Mouse (Mus musculus): ENCODE measurements around the gene Ift140.

Ift140 gene

GRCm38 (mm10) chr17:25077771-25078372, 62.0 kb downstream of the Ift140 start:
- DNase-seq (ENCODE audit: low spot score): peak; percentile 23

GRCm38 (mm10) chr17:25080210-25080609, 64.3 kb downstream of the Ift140 start:
- DNase-seq (ENCODE audit: low spot score): no peak

GRCm38 (mm10) chr17:25080960-25081381, 65.1 kb downstream of the Ift140 start:
- no peak for DNase-seq (ENCODE audit: low spot score)

- DNase-seq (ENCODE audit: low spot score): peak; percentile 9
These were observed 66.4 kb downstream of the Ift140 start for GRCm38 (mm10) chr17:25082081-25082847.

GRCm38 (mm10) chr17:25082887-25083286, 67.0 kb downstream of the Ift140 start:
- DNase-seq (ENCODE audit: low spot score): no peak

GRCm38 (mm10) chr17:25083444-25083931, 67.6 kb downstream of the Ift140 start, which contains the start of gene Tmem204:
Gene Tmem204, minus strand, starts transcription at chr17:25083591.
- peak; percentile 88 for DNase-seq (ENCODE audit: low spot score)

- no peak for DNase-seq (ENCODE audit: low spot score)
These were observed 69.0 kb downstream of the Ift140 start for GRCm38 (mm10) chr17:25084835-25085385.

- DNase-seq (ENCODE audit: low spot score): no peak
These were observed 70.8 kb downstream of the Ift140 start for GRCm38 (mm10) chr17:25086724-25087123.

GRCm38 (mm10) chr17:25089158-25089557, 73.3 kb downstream of the Ift140 start:
- no peak for DNase-seq (ENCODE audit: low spot score)

- DNase-seq (ENCODE audit: low spot score): no peak
These were observed 74.6 kb downstream of the Ift140 start for GRCm38 (mm10) chr17:25090450-25090849.

- no peak for DNase-seq (ENCODE audit: low spot score)
These were observed 80.3 kb downstream of the Ift140 start for GRCm38 (mm10) chr17:25096221-25096620.

- DNase-seq (ENCODE audit: low spot score): no peak
These were observed 84.2 kb downstream of the Ift140 start for GRCm38 (mm10) chr17:25100052-25100451.

- no peak for DNase-seq (ENCODE audit: low spot score)
These were observed 85.5 kb downstream of the Ift140 start for GRCm38 (mm10) chr17:25101338-25101737.

- no peak for DNase-seq (ENCODE audit: low spot score)
These were observed 91.9 kb downstream of the Ift140 start for GRCm38 (mm10) chr17:25107786-25108185.

GRCm38 (mm10) chr17:25109578-25109977, 93.7 kb downstream of the Ift140 start:
- peak; percentile 83 for DNase-seq (ENCODE audit: low spot score)

- no peak for DNase-seq (ENCODE audit: low spot score)
These were observed 94.7 kb downstream of the Ift140 start for GRCm38 (mm10) chr17:25110590-25110989.

GRCm38 (mm10) chr17:25111220-25111619, 95.3 kb downstream of the Ift140 start:
- DNase-seq (ENCODE audit: low spot score): no peak

GRCm38 (mm10) chr17:25111739-25112422, 96.0 kb downstream of the Ift140 start:
- peak; percentile 69 for DNase-seq (ENCODE audit: low spot score)

GRCm38 (mm10) chr17:25112423-25112810, 96.5 kb downstream of the Ift140 start:
- DNase-seq (ENCODE audit: low spot score): no peak

GRCm38 (mm10) chr17:25114908-25115645, 99.2 kb downstream of the Ift140 start:
- no peak for DNase-seq (ENCODE audit: low spot score)

- DNase-seq (ENCODE audit: low spot score): peak; percentile 92
These were observed 100.0 kb downstream of the Ift140 start, which contains the start of gene Telo2 for GRCm38 (mm10) chr17:25115664-25116432. Gene Telo2, minus strand, starts transcription at chr17:25115967.

Data from adipocyte (in vitro differentiated cells).